Mouse (Mus musculus): ENCODE measurements at regions not wholly inside any gene's neighbourhood (a gene's known extent, or its start where the extent isn't known, plus 50 kb on each side); places are given as distances from the start of the nearest gene placed in this dataset.

DNA sequence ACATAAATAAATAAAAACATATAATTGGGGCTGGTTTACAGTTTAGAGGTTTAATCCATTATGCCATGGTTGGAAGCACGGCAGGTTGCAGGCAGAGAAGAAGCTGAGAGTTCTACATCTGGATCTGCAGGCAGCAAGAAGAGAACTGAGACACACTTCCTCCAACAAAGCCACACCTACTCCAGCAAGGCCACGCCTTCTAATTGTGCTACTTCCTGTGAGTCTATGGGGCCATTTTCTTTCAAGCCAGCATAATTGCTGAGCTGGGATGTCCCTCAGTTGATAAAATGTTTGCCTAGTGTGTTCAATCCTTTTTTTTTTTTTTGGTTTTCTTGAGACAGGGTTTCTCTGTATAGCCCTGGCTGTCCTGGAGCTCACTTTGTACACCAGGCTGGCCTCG lies 52.8 kb upstream of the Ywhaq start:
- no peak for TF ChIP-seq CTCF (IDR thresholded peaks at IDR 0.05; ENCODE audit: borderline replicate concordance, insufficient read depth, low read depth, low read length)
- TF ChIP-seq POLR2A (IDR thresholded peaks at IDR 0.05; ENCODE audit: borderline replicate concordance, insufficient read depth, low read length): no peak

All from cerebellum, adult 2 months (tissue).